Mouse (Mus musculus) midbrain, embryonic 12.5 days (tissue): ENCODE measurements around the gene Farp1. TPM values are rescaled to one million over a fixed set of nuclear protein-coding genes. Genes with fewer than 3 reads are reported as not detected.

Experiments
- ATAC-seq: fragments of 200-750 bp; cut with Nextera tagmentation; 2 replicates; pipeline ENCODE4 v1.8.0; 2017; ENCODE audit warnings: low read depth, moderate TSS enrichment, moderate library complexity; ENCODE audit not compliant: low FRiP score
- H3K27ac ChIP-seq: fragments of 300-500 bp; sonication (generic); replicated peaks from 2 replicates; pipeline ENCODE4 v1.5.1; 2016; ENCODE audit warnings: mild to moderate bottlenecking
- H3K27me3 ChIP-seq: fragments of 300-500 bp; sonication (generic); 2 replicates; pipeline ENCODE4 v1.6.1; 2016; ENCODE audit warnings: mild to moderate bottlenecking
- H3K36me3 ChIP-seq: fragments of 300-500 bp; sonication (generic); 2 replicates; pipeline ENCODE4 v1.6.1; 2016
- H3K4me1 ChIP-seq: fragments of 300-500 bp; sonication (generic); 2 replicates; pipeline ENCODE4 v1.6.1; 2016
- H3K4me2 ChIP-seq: fragments of 300-500 bp; sonication (generic); replicated peaks from 2 replicates; pipeline ENCODE4 v1.6.1; 2016; ENCODE audit warnings: mild to moderate bottlenecking, moderate library complexity
- H3K4me3 ChIP-seq: fragments of 300-500 bp; sonication (generic); 2 replicates; pipeline ENCODE4 v1.5.1; 2016; ENCODE audit warnings: mild to moderate bottlenecking
- H3K9ac ChIP-seq: fragments of 300-500 bp; sonication (generic); replicated peaks from 2 replicates; pipeline ENCODE4 v1.6.1; 2016; ENCODE audit warnings: mild to moderate bottlenecking, moderate library complexity
- H3K9me3 ChIP-seq: fragments of 300-500 bp; sonication (generic); 2 replicates; pipeline ENCODE4 v1.6.1; 2016; ENCODE audit warnings: mild to moderate bottlenecking
- WGBS: fragments of 180-500 bp; shearing (Covaris S2); methylation state at CpG from one replicate; pipeline ENCODE4 v1.1.7; 2016; 5-methylcytosine and 5-hydroxymethylcytosine counted together
- polyA plus RNA-seq: library from polyadenylated mRNA; unstranded; fragments of >200 nt; fragmentation: Nextera tagmentation; extraction: Ambion mirVana; gene quantifications from 2 replicates; pipeline ENCODE4 v1.2.1, GENCODE M21; 2016

Gene Farp1
- polyA plus RNA-seq, 1 experiment from 2014 or later, result 26.5 TPM

DNA sequence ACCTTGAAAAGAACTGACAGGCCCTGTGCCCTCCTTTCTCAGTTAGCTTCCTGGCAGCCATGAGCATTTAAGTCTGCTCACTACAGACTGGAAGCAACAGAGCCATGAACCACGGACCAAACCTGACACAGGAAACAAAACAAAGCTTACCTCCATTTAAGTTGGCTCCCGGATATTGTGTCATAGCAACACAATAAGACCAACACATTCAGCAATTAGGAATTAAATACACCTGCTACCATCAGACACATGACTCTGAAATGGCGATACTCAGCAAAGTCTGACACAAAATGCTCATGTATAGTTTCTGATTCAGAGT is 295.0 kb downstream of the Farp1 start:
- no peak overlapping the region for H3K4me3 ChIP-seq
- no peak overlapping the region for H3K4me2 ChIP-seq
- no peak for ATAC-seq
- H3K27ac ChIP-seq, result no peak overlapping the region
- H3K9ac ChIP-seq, result no peak overlapping the region
- peaks cover 7% of the 10 kb centered on the region for H3K36me3 ChIP-seq
- WGBS, result 91% methylated on average over 3 of the region's 3 CpGs
- no peaks in the 10 kb centered on the region for H3K27me3 ChIP-seq
- no peaks in the 10 kb centered on the region for H3K9me3 ChIP-seq
- H3K4me1 ChIP-seq, result 0 out of 2 replicates have a peak, but pooled peaks cover 4% of the 10 kb centered on the region

Other genes starting within 250 kb of the Farp1 start
- 112 and 113 TPM in 2 replicates for gene Ipo5, start 124.0 kb upstream of the Farp1 start, polyA plus RNA-seq